Mouse (Mus musculus) cerebellum, postnatal 14 days (tissue): Measurements from ENCODE around the gene Gm11992.

ENCODE experiments used
- DNase-seq, 2 experiments: peaks; one replicate each; pipeline ENCODE4 v3.0.0; 2021; ENCODE audit warnings: mixed read lengths in 2 of 2

Gm11992 gene

DNA sequence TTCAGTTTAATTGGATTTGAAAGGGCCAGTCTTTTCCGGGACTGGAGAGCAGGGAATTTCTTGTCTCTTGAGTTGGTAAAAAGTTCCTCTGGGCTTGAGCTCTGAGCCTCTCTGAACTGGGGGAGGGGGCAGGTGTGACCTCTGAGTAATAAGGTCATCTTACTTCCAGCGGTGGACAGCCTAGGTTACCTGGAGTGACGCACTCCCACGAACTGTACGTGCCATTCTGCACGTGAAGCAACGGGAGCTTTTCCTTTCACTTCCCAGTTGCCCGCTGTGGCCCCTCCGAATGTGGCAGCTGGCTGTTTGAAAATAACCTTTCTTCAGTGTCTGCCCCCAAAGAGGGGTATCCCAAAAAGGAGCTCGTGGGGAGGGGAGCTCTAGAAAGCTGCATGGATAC is 67.7 kb downstream of the Gm11992 start:
- no peak for DNase-seq

- DNase-seq = no peak
Observed at GRCm38 (mm10) chr11:9116916-9117315, 68.5 kb downstream of the Gm11992 start.

DNA sequence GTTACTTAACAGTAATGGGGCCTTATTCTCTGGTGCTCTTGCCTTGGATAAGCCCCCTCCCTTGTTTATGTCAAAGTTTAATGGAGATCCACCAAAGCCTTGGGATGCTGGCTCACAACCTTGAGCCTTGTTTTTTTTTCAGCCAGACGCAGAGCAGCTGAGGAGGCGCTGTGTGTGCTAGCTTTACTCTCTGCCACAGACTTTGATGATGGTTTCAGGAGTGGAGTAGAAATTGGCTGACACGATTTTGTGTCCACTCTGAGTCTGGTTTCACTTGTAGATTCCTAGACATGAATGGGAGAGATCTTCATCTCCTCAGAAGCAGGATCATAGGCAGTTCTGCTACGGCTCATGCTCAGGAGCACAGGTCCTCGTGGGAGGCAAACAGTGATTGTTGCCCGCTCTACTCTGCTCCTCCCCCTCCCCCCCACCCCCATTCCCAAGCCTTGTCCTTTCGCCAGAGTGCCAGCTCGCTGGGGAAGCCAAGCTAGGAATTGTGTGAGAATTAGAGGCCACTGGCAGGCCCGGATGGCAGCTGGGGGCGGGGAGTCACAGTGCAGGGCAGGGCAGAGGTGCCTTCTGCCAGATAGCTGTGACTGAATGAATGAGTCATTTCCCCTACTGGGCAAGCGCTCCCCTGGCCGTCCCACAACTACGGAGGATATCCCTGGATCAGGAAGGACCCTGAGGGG is 69.1 kb downstream of the Gm11992 start:
- DNase-seq = peak; percentile 54 to 64

DNA sequence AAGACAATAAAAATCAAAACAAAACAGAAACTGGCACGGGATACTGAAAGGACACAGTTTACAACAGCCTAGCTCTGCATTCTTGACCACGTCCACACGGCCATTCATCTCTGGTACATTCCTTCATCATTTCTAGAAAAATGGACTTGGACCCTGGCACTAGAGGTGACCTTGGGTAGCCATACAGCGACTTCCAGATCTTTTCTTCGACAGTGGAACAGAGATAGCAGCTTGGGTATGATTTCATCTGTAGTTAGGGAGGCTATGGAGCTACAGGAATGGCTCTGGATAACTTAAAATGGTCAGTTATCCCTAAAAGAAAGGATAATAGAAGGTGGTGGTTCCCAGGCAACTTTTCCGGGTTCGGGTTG is 69.6 kb downstream of the Gm11992 start, which contains the start of gene Upp1:
Gene Upp1 (plus strand): TSS at position 54 of the 371 bp plus-strand sequence.
- no peak for DNase-seq

- DNase-seq = peak; percentile 30 to 35
Observed at GRCm38 (mm10) chr11:9118421-9119121, 70.2 kb downstream of the Gm11992 start.
